Comparison of ENCODE assay signal across 28 mouse cellular contexts in the genomic region with DNA sequence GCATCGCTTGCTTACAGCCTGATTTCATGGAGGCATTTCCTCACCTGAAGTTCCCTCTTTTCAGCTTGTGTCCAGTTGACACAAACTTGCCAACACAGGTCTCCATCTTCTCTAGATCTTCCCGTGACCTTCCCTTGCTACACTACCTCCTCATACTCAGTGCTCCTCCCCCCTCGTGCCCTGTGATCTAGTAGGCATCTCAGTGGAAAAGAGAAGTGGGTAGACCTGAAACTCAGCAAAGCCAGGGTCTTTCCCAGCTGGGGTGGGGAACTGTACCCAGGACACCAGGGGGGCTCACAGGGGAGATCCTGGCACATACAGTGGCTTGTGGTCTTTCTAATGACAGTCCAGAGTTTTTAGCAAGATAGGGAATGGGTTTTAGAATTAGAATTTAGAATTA. TPM values are rescaled to one million over a fixed set of nuclear protein-coding genes. Genes with fewer than 3 reads are reported as not detected.
A peak's percentile ranks its signal among the peaks of the same experiment; 100 is the strongest.
DNase-seq lines count a peak whose midpoint lies in the region; ATAC-seq lines count a peak whose summit lies in the region.
"Had no signal": no experiment of that assay in that cellular context is flagged by ENCODE, and none has a peak within 500 bp of the region (broad histone marks: within the 10 kb centered on the region; RNA-seq: fewer than 3 reads in every experiment).

No protein-coding gene starts in this region.

- intact Hi-C loops in heart, postnatal 36 days (cut with DNase I), result no loop called here

- no peak overlapping the region for H3K4me2 ChIP-seq in forebrain, embryonic 11.5 days (ENCODE audit: low read depth, low read length, severe bottlenecking)
- H3K4me2 ChIP-seq: forebrain, embryonic 15.5 days; kidney, embryonic 15.5 days; limb, embryonic 13.5 days; liver, embryonic 11.5 days; midbrain, embryonic 15.5 days; neural tube, embryonic 12.5 days had no signal

- no peak overlapping the region for H3K9ac ChIP-seq in forebrain, embryonic 11.5 days (ENCODE audit: low read length)
- H3K9ac ChIP-seq: forebrain, embryonic 15.5 days; kidney, embryonic 15.5 days; limb, embryonic 13.5 days; midbrain, embryonic 15.5 days; neural tube, embryonic 12.5 days had no signal

- no peaks in the 10 kb centered on the region for H3K27me3 ChIP-seq in forebrain, embryonic 11.5 days (ENCODE audit: control insufficient read depth, insufficient read depth, low read length)
- H3K27me3 ChIP-seq: forebrain, embryonic 15.5 days; kidney, embryonic 15.5 days; limb, embryonic 13.5 days; midbrain, embryonic 15.5 days; neural tube, embryonic 12.5 days; Patski had no signal

- no peaks in the 10 kb centered on the region for H3K36me3 ChIP-seq in forebrain, embryonic 11.5 days (ENCODE audit: control insufficient read depth, insufficient read depth, low read length)
- H3K36me3 ChIP-seq: forebrain, embryonic 15.5 days; kidney, embryonic 15.5 days; midbrain, embryonic 15.5 days; neural tube, embryonic 12.5 days had no signal

- DNase-seq in heart, adult 11 months, result peak; percentile 88
- DNase-seq in heart, postnatal 36 days, result no peak
- peak; percentile 39 to 51 for DNase-seq in spleen, postnatal 36 days (ENCODE audit: low spot score in 2 of 2)
- no peak for DNase-seq in spleen, postnatal 14 days (ENCODE audit: low spot score in 2 of 2)
- DNase-seq in forebrain, embryonic 11.5 days (ENCODE audit: low spot score), result no peak
- no peak for DNase-seq in testis, postnatal 10 days (ENCODE audit: low spot score)
- DNase-seq: adrenal gland, postnatal 14 days; cerebellum, adult 18-20 months; cerebellum, postnatal 10 days; heart, postnatal 14 days; kidney, adult 18-20 months; right cerebral cortex, postnatal 4 days; thymus, adult 2 months; thymus, postnatal 4 days had no signal

- WGBS in forebrain, embryonic 11.5 days, result 89% methylated on average over 3 of the region's 3 CpGs

- no peaks in the 10 kb centered on the region for H3K9me3 ChIP-seq in forebrain, embryonic 11.5 days (ENCODE audit: control insufficient read depth, low read length)
- H3K9me3 ChIP-seq: forebrain, embryonic 15.5 days; kidney, embryonic 15.5 days; limb, embryonic 13.5 days; midbrain, embryonic 15.5 days; neural tube, embryonic 12.5 days had no signal

- no peak overlapping the region for H3K4me3 ChIP-seq in forebrain, embryonic 11.5 days (ENCODE audit: low read depth, low read length)
- H3K4me3 ChIP-seq: forebrain, embryonic 15.5 days; kidney, embryonic 15.5 days; layer of hippocampus, adult 2 months; left cerebral cortex, adult 2 months; limb, embryonic 13.5 days; midbrain, embryonic 15.5 days; myocyte; neural tube, embryonic 12.5 days had no signal

- H3K4me1 ChIP-seq in forebrain, embryonic 11.5 days (replicated peaks; ENCODE audit: control insufficient read depth, insufficient read depth, low read length), result no peaks in the 10 kb centered on the region
- H3K4me1 ChIP-seq: forebrain, embryonic 15.5 days; midbrain, embryonic 15.5 days; neural tube, embryonic 12.5 days had no signal

- ATAC-seq in megakaryocyte progenitor cell, adult 5-6 weeks (replicated peaks; ENCODE audit: poor library complexity), result peak; percentile 84
- no peak for ATAC-seq in forebrain, embryonic 11.5 days (replicated peaks; ENCODE audit: low FRiP score)
- ATAC-seq: forebrain, embryonic 15.5 days; hindbrain, embryonic 16.5 days; midbrain, embryonic 15.5 days; Patski had no signal

- H3K27ac ChIP-seq in forebrain, embryonic 11.5 days (ENCODE audit: low read depth, low read length), result no peak overlapping the region
- H3K27ac ChIP-seq: forebrain, embryonic 15.5 days; kidney, embryonic 15.5 days; layer of hippocampus, adult 2 months; left cerebral cortex, adult 2 months; limb, embryonic 13.5 days; midbrain, embryonic 15.5 days; neural tube, embryonic 12.5 days; stomach, postnatal 0 days had no signal

RNA-seq across cellular contexts. Expression of gene Myo18b, which starts 54.7 kb away (rescaled TPM):
- 100 to 1,000 TPM; 242 to 244 TPM for total RNA-seq in heart, postnatal 36 days (2021)
- 0.84 and 1.5 TPM in 2 replicates for total RNA-seq in megakaryocyte progenitor cell, adult 5-6 weeks (2015)
- 2.2 and 3.1 TPM in 2 replicates for total RNA-seq in megakaryocyte progenitor cell, adult 5-6 weeks (2017)
- polyA plus RNA-seq in forebrain, embryonic 11.5 days (2014; fragmentation: Nextera tagmentation; extraction: Ambion mirVana), result 0.28 and 0.36 TPM in 2 replicates
- total RNA-seq: MEL had no signal
- polyA plus RNA-seq: Patski had no signal

Comparison
In these comparisons a context has a peak if more than half of its experiments do, and no peak if none do; other contexts are left out.
1. DNase-seq: peak in heart, adult 11 months (single experiment) and spleen, postnatal 36 days (2 of 2); none in heart, postnatal 36 days (0 of 2), spleen, postnatal 14 days (0 of 2), forebrain, embryonic 11.5 days (single experiment) and testis, postnatal 10 days (single experiment).
2. RNA of gene Myo18b, which starts 54.7 kb away (total RNA-seq): 242 to 244 TPM in heart, postnatal 36 days; 0.84 to 3.1 TPM in megakaryocyte progenitor cell, adult 5-6 weeks; every median in the first group is over 10 times any median in the second.